Mouse (Mus musculus) cortical plate, adult 2 months (tissue): Measurements from ENCODE around the gene Magix. TPM values are rescaled to one million over a fixed set of nuclear protein-coding genes. Genes with fewer than 3 reads are reported as not detected.

ENCODE experiments used
- H3K27ac ChIP-seq: fragments of 200-500 bp; 2 replicates; pipeline ENCODE4 v1.5.1; 2012; ENCODE audit warnings: low read length, control low read depth, inconsistent platforms; ENCODE audit not compliant: insufficient read depth
- H3K4me1 ChIP-seq: fragments of 200-500 bp; 2 replicates; pipeline ENCODE4 v1.6.1; 2011; ENCODE audit warnings: low read length; ENCODE audit not compliant: control insufficient read depth, insufficient read depth
- H3K4me3 ChIP-seq: fragments of 200-500 bp; 2 replicates; pipeline ENCODE4 v1.5.1; 2011; ENCODE audit warnings: mild to moderate bottlenecking, low read length, control low read depth; ENCODE audit not compliant: insufficient read depth
- CTCF ChIP-seq: fragments of 200-500 bp; IDR thresholded peaks from 2 replicates; pipeline ENCODE4 v1.5.1; 2011; ENCODE audit warnings: mild to moderate bottlenecking, control low read depth, low read length; ENCODE audit not compliant: insufficient read depth; ENCODE audit errors: extremely low read depth
- POLR2A ChIP-seq: fragments of 200-500 bp; IDR thresholded peaks from 2 replicates; pipeline ENCODE4 v1.6.1; 2011; ENCODE audit warnings: mild to moderate bottlenecking, low read length, control low read depth; ENCODE audit not compliant: insufficient read depth; ENCODE audit errors: extremely low read depth
- polyA plus RNA-seq: library from polyadenylated mRNA; depleted of rRNA; stranded (reverse); fragments of >200 nt; gene quantifications from 2 replicates; pipeline ENCODE4 v1.2.3, GENCODE M21; 2012

The Magix gene
- polyA plus RNA-seq, 1 experiment = 1.2 TPM

GRCm38 (mm10) chrX:7673578-7674281, 7.3 kb downstream of the Magix start:
- Histone ChIP-seq H3K4me3 (no peak overlapping the region; the same call in 1 of the 2 replicates), H3K4me1 (no peaks in the 10 kb centered on the region), H3K27ac (no peak overlapping the region)
- TF ChIP-seq CTCF = no peak
- no peak for TF ChIP-seq POLR2A

GRCm38 (mm10) chrX:7672739-7673138, 8.3 kb downstream of the Magix start:
- Histone ChIP-seq H3K4me1 (no peaks in the 10 kb centered on the region), H3K4me3 (no peak overlapping the region), H3K27ac (no peak overlapping the region)
- TF ChIP-seq CTCF (no peak), POLR2A (no peak)

- peak within 1 kb of the TSS; percentile 61 for H3K4me3 ChIP-seq
- 0 out of 2 replicates have a peak within 1 kb of the TSS, but pooled peaks have one; percentile 36 for H3K27ac ChIP-seq
- TF ChIP-seq CTCF = no peak
- TF ChIP-seq POLR2A = no peak
- H3K4me1 ChIP-seq = no peaks in the 10 kb centered on the region
Observed at GRCm38 (mm10) chrX:7670921-7671623, 10.0 kb downstream of the Magix start, which contains the start of gene Plp2. TSS of gene Plp2 (minus strand) at chrX:7671390.

- Histone ChIP-seq H3K4me1 (no peaks in the 10 kb centered on the region), H3K27ac (0 out of 2 replicates have a peak overlapping the region, but pooled peaks have one; percentile 36), H3K4me3 (peak overlapping the region; percentile 61)
- no peak for TF ChIP-seq CTCF
- TF ChIP-seq POLR2A = no peak
Observed at GRCm38 (mm10) chrX:7670390-7670881, 10.6 kb downstream of the Magix start.

GRCm38 (mm10) chrX:7665739-7666502, 15.1 kb downstream of the Magix start:
- H3K27ac ChIP-seq = no peak overlapping the region
- no peaks in the 10 kb centered on the region for H3K4me1 ChIP-seq
- no peak overlapping the region for H3K4me3 ChIP-seq
- TF ChIP-seq POLR2A = no peak
- no peak for TF ChIP-seq CTCF

GRCm38 (mm10) chrX:7664791-7665190, 16.3 kb downstream of the Magix start:
- no peak overlapping the region for H3K27ac ChIP-seq
- no peak overlapping the region for H3K4me3 ChIP-seq
- H3K4me1 ChIP-seq = no peaks in the 10 kb centered on the region
- TF ChIP-seq CTCF = no peak
- no peak for TF ChIP-seq POLR2A

- H3K4me1 ChIP-seq = no peaks in the 10 kb centered on the region
- no peak overlapping the region for H3K27ac ChIP-seq
- no peak overlapping the region for H3K4me3 ChIP-seq
- TF ChIP-seq CTCF (no peak), POLR2A (no peak)
Observed at GRCm38 (mm10) chrX:7662936-7663335, 18.1 kb downstream of the Magix start.

- TF ChIP-seq POLR2A (no peak), CTCF (no peak)
- Histone ChIP-seq H3K4me3 (no peak overlapping the region), H3K27ac (no peak overlapping the region), H3K4me1 (no peaks in the 10 kb centered on the region)
Observed at GRCm38 (mm10) chrX:7661086-7661485, 20.0 kb downstream of the Magix start.
